Mouse (Mus musculus) retina, postnatal 7 days (tissue): ENCODE results near the gene Hist1h4n.
"Not testable (repeated sequence)": the region's sequence is repeated elsewhere in the genome, so short reads cannot be mapped to it uniquely, and the experiment has no call there.

Experiments
- DNase-seq: peaks from one replicate; pipeline ENCODE4 v3.0.0-alpha.2; 2012; ENCODE audit warnings: low read depth, low spot score

Hist1h4n gene

DNA sequence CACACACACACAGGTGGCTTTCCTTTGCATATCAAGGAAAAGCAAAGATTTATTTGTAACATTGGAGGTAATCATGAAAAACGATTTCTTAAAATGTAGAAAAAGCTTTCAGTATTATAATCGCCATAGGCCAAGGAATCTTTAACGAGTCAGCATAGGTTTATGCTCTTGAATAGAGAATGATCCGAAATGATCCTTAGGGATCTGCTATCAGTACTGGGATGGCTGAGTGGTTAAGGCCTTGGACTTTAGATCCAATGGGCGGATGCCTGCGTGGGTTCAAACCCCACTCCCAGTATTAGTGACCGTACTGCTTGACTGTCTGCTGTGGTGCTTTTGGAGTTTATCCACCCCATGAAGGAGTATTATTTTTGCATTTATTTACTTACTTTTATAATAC lies 36.4 kb downstream of the Hist1h4n start:
- no peak for DNase-seq

GRCm38 (mm10) chr13:21790601-21791283 lies 41.3 kb downstream of the Hist1h4n start:
- DNase-seq, result no peak

DNA sequence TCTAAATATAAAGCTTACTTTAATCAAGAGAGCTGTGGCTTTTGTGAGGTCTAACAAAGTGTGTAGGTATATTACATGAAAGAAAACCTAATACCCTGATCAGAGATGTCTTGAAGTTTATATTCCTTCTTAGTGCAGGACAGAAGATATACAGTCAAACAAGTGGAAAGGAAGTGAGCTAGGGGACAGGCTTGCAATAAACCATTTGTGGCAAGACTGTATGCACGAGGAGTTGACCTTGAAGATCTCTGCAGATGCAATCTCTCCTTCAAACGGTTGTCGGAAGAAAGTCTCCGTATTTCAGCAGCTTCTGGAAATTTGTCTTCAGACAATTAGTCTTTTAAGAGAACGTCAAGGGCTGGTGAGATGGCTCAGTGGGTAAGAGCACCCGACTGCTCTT lies 42.1 kb downstream of the Hist1h4n start:
- DNase-seq, result no peak

GRCm38 (mm10) chr13:21787760-21788593 lies 44.0 kb downstream of the Hist1h4n start:
- DNase-seq, result no peak

DNA sequence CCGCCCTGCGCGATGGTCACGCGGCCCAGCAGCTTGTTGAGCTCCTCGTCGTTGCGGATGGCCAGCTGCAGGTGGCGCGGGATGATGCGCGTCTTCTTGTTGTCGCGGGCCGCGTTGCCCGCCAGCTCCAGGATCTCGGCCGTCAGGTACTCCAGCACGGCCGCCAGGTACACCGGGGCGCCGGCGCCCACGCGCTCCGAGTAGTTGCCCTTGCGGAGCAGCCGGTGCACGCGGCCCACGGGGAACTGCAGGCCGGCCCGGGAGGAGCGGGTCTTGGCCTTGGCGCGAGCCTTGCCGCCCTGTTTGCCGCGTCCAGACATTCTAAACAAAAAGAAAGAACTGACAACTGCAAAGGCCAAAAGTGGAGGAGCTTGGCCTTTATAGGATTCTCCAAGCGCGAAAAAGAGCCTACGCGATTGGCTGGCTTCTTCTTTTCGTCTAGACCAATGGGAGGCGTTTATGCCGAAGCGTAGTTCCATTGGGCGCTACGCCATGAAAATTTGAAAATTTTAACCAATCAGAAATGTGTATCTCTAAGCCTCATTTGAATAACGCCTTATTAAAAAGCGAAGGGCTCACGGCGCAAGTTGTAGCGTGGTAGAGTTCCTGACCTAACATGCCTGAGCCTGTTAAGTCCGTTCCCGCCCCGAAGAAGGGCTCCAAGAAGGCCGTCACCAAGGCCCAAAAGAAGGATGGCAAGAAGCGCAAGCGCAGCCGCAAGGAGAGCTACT lies 44.9 kb downstream of the Hist1h4n start, which contains the start of the genes Hist1h2an and Hist1h2bp:
Gene Hist1h2an, minus strand, starts transcription at position 320 of the 731 bp plus-strand sequence.
Gene Hist1h2bp, plus strand, starts transcription at position 563 of the 731 bp plus-strand sequence.
- DNase-seq, result peak; percentile 93

GRCm38 (mm10) chr13:21786189-21786898 lies 45.7 kb downstream of the Hist1h4n start:
- no peak for DNase-seq

GRCm38 (mm10) chr13:21784311-21784710 lies 47.7 kb downstream of the Hist1h4n start:
- DNase-seq, result no peak

DNA sequence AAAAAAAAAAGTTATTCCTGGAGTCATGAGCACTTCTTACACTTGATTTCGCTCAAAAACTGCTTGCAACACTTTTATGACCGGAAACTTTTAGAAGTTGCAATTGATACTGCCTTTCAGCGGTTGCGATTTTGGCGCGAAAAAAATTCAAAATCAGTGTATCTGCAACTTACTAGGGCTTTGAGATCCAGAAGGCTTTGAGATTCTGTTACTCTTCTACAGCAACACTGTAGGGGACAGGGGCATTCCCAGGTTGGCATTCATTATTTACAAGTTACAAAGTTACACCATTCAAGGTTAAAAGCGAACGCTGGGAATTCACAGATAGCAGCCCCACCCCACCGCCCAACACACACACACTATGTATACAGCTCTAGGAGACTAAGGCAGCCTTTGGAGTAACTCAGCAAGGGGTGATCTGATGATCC lies 48.2 kb downstream of the Hist1h4n start:
- DNase-seq, result no peak

DNA sequence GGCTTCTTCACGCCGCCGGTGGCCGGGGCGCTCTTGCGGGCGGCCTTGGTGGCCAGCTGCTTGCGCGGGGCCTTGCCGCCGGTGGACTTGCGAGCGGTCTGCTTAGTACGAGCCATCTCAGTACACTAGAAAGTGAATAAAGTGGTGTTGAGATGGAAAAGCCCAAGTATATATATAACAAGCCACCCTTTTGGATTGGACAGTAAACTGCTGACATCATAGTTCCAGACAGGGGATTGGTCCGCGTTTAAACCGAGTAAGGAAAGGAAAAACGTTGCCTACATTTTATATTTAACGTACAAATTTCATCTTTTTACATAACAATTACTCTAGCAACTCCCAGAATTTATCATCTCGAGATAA lies 48.8 kb downstream of the Hist1h4n start, which contains the start of gene Hist1h3i:
Gene Hist1h3i, minus strand, starts transcription at position 116 of the 363 bp plus-strand sequence.
- peak; percentile 61 for DNase-seq

DNA sequence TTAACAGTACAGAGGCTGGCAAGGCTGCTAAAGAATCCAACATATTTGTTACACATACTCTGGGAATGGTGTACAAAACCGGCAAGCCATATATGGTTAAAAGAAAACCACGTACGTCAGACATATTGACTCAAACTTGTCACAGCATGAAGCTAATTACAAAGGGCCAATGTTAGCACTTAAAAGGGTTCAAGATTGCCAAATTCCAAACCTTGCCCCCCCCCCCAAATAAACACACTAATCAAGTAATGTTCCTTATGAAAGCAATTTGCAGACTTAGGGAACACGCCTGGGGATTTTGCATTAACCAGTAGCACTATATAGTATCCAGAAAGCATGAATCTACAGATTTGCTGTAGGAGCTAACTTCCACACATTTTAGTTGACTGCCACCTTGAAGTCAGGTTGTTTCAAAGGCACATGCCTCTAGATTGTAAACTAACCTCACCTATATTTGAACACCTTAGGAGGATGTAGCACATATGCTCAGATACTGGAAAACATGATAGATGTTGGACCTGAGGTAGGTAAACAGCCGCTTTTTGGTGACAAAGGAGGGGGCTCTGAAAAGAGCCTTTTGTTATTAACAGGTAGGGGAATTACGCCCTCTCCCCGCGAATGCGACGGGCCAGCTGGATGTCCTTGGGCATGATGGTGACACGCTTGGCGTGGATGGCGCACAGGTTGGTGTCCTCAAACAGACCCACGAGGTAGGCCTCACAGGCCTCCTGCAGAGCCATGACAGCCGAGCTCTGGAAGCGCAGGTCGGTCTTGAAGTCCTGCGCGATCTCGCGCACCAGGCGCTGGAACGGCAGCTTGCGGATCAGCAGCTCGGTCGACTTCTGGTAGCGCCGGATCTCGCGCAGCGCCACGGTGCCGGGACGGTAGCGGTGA lies 49.4 kb downstream of the Hist1h4n start:
- not testable (repeated sequence) for DNase-seq
